Mouse (Mus musculus) small intestine, adult 2 months (tissue): ENCODE measurements around the gene Lypd5.

Experiments
- CTCF ChIP-seq: fragments of 200-500 bp; IDR thresholded peaks from 2 replicates; pipeline ENCODE4 v1.5.1; 2012; ENCODE audit warnings: low read depth, mild to moderate bottlenecking, control low read depth, inconsistent platforms, low read length, moderate library complexity, mixed read lengths; ENCODE audit not compliant: insufficient replicate concordance, insufficient read length; ENCODE audit errors: extremely low read depth
- POLR2A ChIP-seq: fragments of 200-500 bp; IDR thresholded peaks from 2 replicates; pipeline ENCODE4 v1.6.1; 2012; ENCODE audit warnings: low read depth, mild to moderate bottlenecking, control low read depth, inconsistent platforms, low read length, moderate library complexity

- no peak for TF ChIP-seq CTCF
- no peak for TF ChIP-seq POLR2A
These were observed 19.9 kb downstream of the Lypd5 start for GRCm38 (mm10) chr7:24368946-24369345.
